Mouse (Mus musculus): Measurements from ENCODE around the gene Sirt2.

GRCm38 (mm10) chr7:28741368-28741708, 25.2 kb upstream of the Sirt2 start:
- TF ChIP-seq CTCF (IDR thresholded peaks at IDR 0.05; ENCODE audit: insufficient read depth, low read length) (no peak), POLR2A (IDR thresholded peaks at IDR 0.05; ENCODE audit: borderline replicate concordance, extremely low read depth, low read depth, low read length) (no peak)
